ENCODE assay signal across 14 mouse cellular contexts in genomic region chr4:32251946-32252672, GRCm38 (mm10). TPM values are rescaled to one million over a fixed set of nuclear protein-coding genes. Genes with fewer than 3 reads are reported as not detected.
DNase-seq lines count a peak whose midpoint lies in the region; ATAC-seq and TF ChIP-seq lines count a peak whose summit lies in the region.
"Had no signal": no experiment of that assay in that cellular context is flagged by ENCODE, and none has a peak within 500 bp of the region (broad histone marks: within the 10 kb centered on the region; RNA-seq: fewer than 3 reads in every experiment).

No protein-coding gene starts in this region.

- TF ChIP-seq POLR2A in thymus, adult 2 months (IDR thresholded peaks at IDR 0.05; ENCODE audit: control insufficient read depth, extremely low read depth, insufficient read depth, low read length, poor library complexity): no peak

- no peaks in the 10 kb centered on the region for H3K36me3 ChIP-seq in thymus, adult 2 months (ENCODE audit: control insufficient read depth, insufficient read depth, low read length)
- H3K36me3 ChIP-seq: embryonic facial prominence, embryonic 13.5 days; heart, embryonic 12.5 days; hindbrain, embryonic 15.5 days; lung, embryonic 15.5 days had no signal

- peak overlapping the region; percentile 51; the same call in 1 of the 2 replicates for H3K27ac ChIP-seq in layer of hippocampus, adult 2 months
- peak overlapping the region; percentile 79 for H3K27ac ChIP-seq in thymus, adult 2 months (ENCODE audit: control insufficient read depth, insufficient read depth, low read length)

- 53% methylated on average over 15 of the region's 15 CpGs for WGBS in thymus, adult 2 months

- no peak overlapping the region for H3K4me3 ChIP-seq in layer of hippocampus, adult 2 months
- H3K4me3 ChIP-seq in thymus, adult 2 months (ENCODE audit: control insufficient read depth, insufficient read depth, low read length): peak overlapping the region; percentile 15; the same call in 1 of the 2 replicates
- H3K4me3 ChIP-seq: heart, embryonic 12.5 days; hindbrain, embryonic 15.5 days; lung, embryonic 15.5 days had no signal

- DNase-seq in CD4-positive, CD25-positive, alpha-beta regulatory T cell, adult 2 months (ENCODE audit: low read depth, low spot score): peak; percentile 60
- DNase-seq in layer of hippocampus, adult 2 months (ENCODE audit: low spot score in 2 of 2): no peak
- no peak for DNase-seq in layer of hippocampus, postnatal 36 days
- no peak for DNase-seq in thymus, adult 2 months
- no peak for DNase-seq in thymus, postnatal 36 days
- DNase-seq in natural killer cell, adult 2 months (ENCODE audit: low spot score in 2 of 2): no peak
- no peak for DNase-seq in kidney, postnatal 25 days
- DNase-seq: adrenal gland, adult 2 months; gastrocnemius, postnatal 14 days had no signal

- H3K27me3 ChIP-seq in thymus, adult 2 months (ENCODE audit: control insufficient read depth, insufficient read depth, low read length): no peaks in the 10 kb centered on the region
- H3K27me3 ChIP-seq: embryonic facial prominence, embryonic 13.5 days; heart, embryonic 12.5 days; hindbrain, embryonic 15.5 days; lung, embryonic 15.5 days had no signal

- peaks cover 43% of the 10 kb centered on the region for H3K4me1 ChIP-seq in thymus, adult 2 months (replicated peaks; ENCODE audit: control insufficient read depth, insufficient read depth, low read length)

- TF ChIP-seq CTCF in layer of hippocampus, adult 2 months (conservative IDR thresholded peaks at IDR 0.05): no peak
- TF ChIP-seq CTCF in thymus, adult 2 months (IDR thresholded peaks at IDR 0.05; ENCODE audit: borderline replicate concordance, control insufficient read depth, extremely low read depth, insufficient read depth, low read length, poor library complexity): no peak

- no peak for ATAC-seq in CD4-positive, CD25-positive, alpha-beta regulatory T cell, adult 4 months

RNA-seq across cellular contexts. Expression of gene Bach2, which starts 13.5 kb away (rescaled TPM):
- polyA plus RNA-seq in CD4-positive, CD25-positive, alpha-beta regulatory T cell, adult 4 months (2017; shearing (Covaris generic)): 10 to 100 TPM; 21.5 to 23.6 TPM
- 10 to 100 TPM; 11.1 to 15.6 TPM for total RNA-seq in layer of hippocampus, adult 2 months (2021)
- total RNA-seq in layer of hippocampus, postnatal 36 days (2021): 10 to 100 TPM; 13.7 to 14.0 TPM
- 9.4 and 10.5 TPM in 2 replicates for polyA plus RNA-seq in thymus, adult 2 months (2012; rRNA removed)
